ENCODE assay signal across 22 mouse cellular contexts in the genomic region with DNA sequence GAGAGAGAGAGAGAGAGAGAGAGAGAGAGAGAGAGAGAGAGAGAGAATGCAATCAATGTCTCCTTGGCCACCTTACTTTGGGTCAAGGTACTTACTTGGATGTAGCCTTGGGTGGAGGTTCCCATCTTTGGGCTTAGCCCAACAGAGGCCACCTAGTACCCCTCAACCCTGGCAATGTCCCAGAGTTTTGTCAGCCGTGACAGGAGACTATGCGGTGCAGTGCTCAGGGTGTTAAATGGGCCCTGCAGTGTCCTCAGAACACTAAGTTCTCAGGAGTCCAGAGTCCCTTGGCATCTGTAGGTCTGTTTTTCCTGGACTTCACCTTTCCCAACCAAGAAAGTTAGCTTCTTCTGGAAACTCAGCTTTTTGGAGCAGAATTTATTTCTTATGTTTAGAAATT. TPM values are rescaled to one million over a fixed set of nuclear protein-coding genes. Genes with fewer than 3 reads are reported as not detected.
"Had no signal": no experiment of that assay in that cellular context is flagged by ENCODE, and none has a peak within 500 bp of the region (broad histone marks: within the 10 kb centered on the region; RNA-seq: fewer than 3 reads in every experiment).

No protein-coding gene starts in this region.

- ATAC-seq: intestine, embryonic 15.5 days; liver, postnatal 0 days; lung, postnatal 0 days; midbrain, embryonic 15.5 days had no signal

- H3K27me3 ChIP-seq: intestine, embryonic 15.5 days; limb, embryonic 12.5 days; limb, embryonic 15.5 days; midbrain, embryonic 12.5 days; midbrain, embryonic 15.5 days; neural tube, embryonic 12.5 days; neural tube, embryonic 15.5 days had no signal

- DNase-seq: left cerebral cortex, postnatal 4 days; liver, postnatal 0 days; lung, embryonic 14.5 days; right cerebral cortex, adult 18-20 months; right cerebral cortex, postnatal 14 days; right cerebral cortex, postnatal 4 days; thymus, postnatal 25 days had no signal

- H3K27ac ChIP-seq: intestine, embryonic 15.5 days; kidney, postnatal 0 days; limb, embryonic 12.5 days; limb, embryonic 15.5 days; liver, embryonic 14.5 days; macrophage; midbrain, embryonic 12.5 days; midbrain, embryonic 15.5 days; neural tube, embryonic 12.5 days; neural tube, embryonic 15.5 days; stomach, postnatal 0 days had no signal

- H3K4me3 ChIP-seq: intestine, embryonic 15.5 days; limb, embryonic 12.5 days; limb, embryonic 15.5 days; midbrain, embryonic 12.5 days; midbrain, embryonic 15.5 days; neural tube, embryonic 12.5 days; neural tube, embryonic 15.5 days had no signal

- H3K36me3 ChIP-seq: intestine, embryonic 15.5 days; limb, embryonic 12.5 days; limb, embryonic 15.5 days; midbrain, embryonic 12.5 days; midbrain, embryonic 15.5 days; neural tube, embryonic 12.5 days; neural tube, embryonic 15.5 days had no signal

- H3K4me1 ChIP-seq: intestine, embryonic 15.5 days; limb, embryonic 12.5 days; limb, embryonic 15.5 days; midbrain, embryonic 12.5 days; midbrain, embryonic 15.5 days; neural tube, embryonic 12.5 days; neural tube, embryonic 15.5 days had no signal

- H3K4me2 ChIP-seq: intestine, embryonic 15.5 days; limb, embryonic 12.5 days; limb, embryonic 15.5 days; liver, embryonic 11.5 days; lung, embryonic 14.5 days; midbrain, embryonic 12.5 days; midbrain, embryonic 15.5 days; neural tube, embryonic 12.5 days; neural tube, embryonic 15.5 days had no signal

- H3K9me3 ChIP-seq: intestine, embryonic 15.5 days; limb, embryonic 12.5 days; limb, embryonic 15.5 days; midbrain, embryonic 12.5 days; midbrain, embryonic 15.5 days; neural tube, embryonic 12.5 days; neural tube, embryonic 15.5 days had no signal

- H3K9ac ChIP-seq: intestine, embryonic 15.5 days; limb, embryonic 12.5 days; limb, embryonic 15.5 days; liver, embryonic 14.5 days; liver, postnatal 0 days; lung, embryonic 14.5 days; midbrain, embryonic 12.5 days; midbrain, embryonic 15.5 days; neural tube, embryonic 12.5 days; neural tube, embryonic 15.5 days had no signal

RNA-seq across cellular contexts. Expression of a gene that starts 6.2 kb away (rescaled TPM):
- polyA plus RNA-seq: intestine, embryonic 15.5 days; kidney, postnatal 0 days; limb, embryonic 12.5 days; limb, embryonic 15.5 days; liver, embryonic 11.5 days; liver, embryonic 14.5 days; liver, postnatal 0 days; lung, embryonic 14.5 days; lung, postnatal 0 days; macrophage; midbrain, embryonic 12.5 days; midbrain, embryonic 15.5 days; neural tube, embryonic 12.5 days; neural tube, embryonic 15.5 days; stomach, embryonic 14.5 days; stomach, postnatal 0 days had no signal

RNA-seq across cellular contexts. Expression of a gene that starts 14.6 kb away (rescaled TPM):
- polyA plus RNA-seq: intestine, embryonic 15.5 days; kidney, postnatal 0 days; limb, embryonic 12.5 days; limb, embryonic 15.5 days; liver, embryonic 11.5 days; liver, embryonic 14.5 days; liver, postnatal 0 days; lung, embryonic 14.5 days; lung, postnatal 0 days; macrophage; midbrain, embryonic 12.5 days; midbrain, embryonic 15.5 days; neural tube, embryonic 12.5 days; neural tube, embryonic 15.5 days; stomach, embryonic 14.5 days; stomach, postnatal 0 days; thymus, postnatal 0 days had no signal

RNA-seq across cellular contexts. Expression of a gene that starts 24.5 kb away (rescaled TPM):
- polyA plus RNA-seq: liver, embryonic 11.5 days; liver, embryonic 14.5 days; macrophage had no signal

RNA-seq across cellular contexts. Expression of a gene that starts 26.6 kb away (rescaled TPM):
- polyA plus RNA-seq: intestine, embryonic 15.5 days; kidney, postnatal 0 days; limb, embryonic 12.5 days; limb, embryonic 15.5 days; liver, embryonic 11.5 days; liver, embryonic 14.5 days; liver, postnatal 0 days; lung, embryonic 14.5 days; lung, postnatal 0 days; macrophage; midbrain, embryonic 12.5 days; midbrain, embryonic 15.5 days; neural tube, embryonic 12.5 days; neural tube, embryonic 15.5 days; stomach, embryonic 14.5 days; stomach, postnatal 0 days had no signal

RNA-seq across cellular contexts. Expression of a gene that starts 38.9 kb away (rescaled TPM):
- polyA plus RNA-seq: limb, embryonic 12.5 days; limb, embryonic 15.5 days; liver, embryonic 11.5 days; lung, embryonic 14.5 days; macrophage; midbrain, embryonic 12.5 days; midbrain, embryonic 15.5 days; neural tube, embryonic 12.5 days; neural tube, embryonic 15.5 days had no signal
